Mouse (Mus musculus): ENCODE measurements around the gene Atp1a1. TPM values are rescaled to one million over a fixed set of nuclear protein-coding genes. Genes with fewer than 3 reads are reported as not detected.
A peak's percentile ranks its signal among the peaks of the same experiment; 100 is the strongest.

The Atp1a1 gene
- polyA plus RNA-seq, 1 experiment from 2014 or later = 115 TPM

- no peaks in the 10 kb centered on the region for H3K27me3 ChIP-seq (ENCODE audit: control insufficient read depth, insufficient read depth, low read length)
- DNase-seq (ENCODE audit: low spot score) (no peak), ATAC-seq (ENCODE audit: insufficient read depth, low FRiP score, low TSS enrichment) (no peak)
- no peak overlapping the region for H3K4me2 ChIP-seq (ENCODE audit: low read depth)
- no peaks in the 10 kb centered on the region for H3K9me3 ChIP-seq (ENCODE audit: control insufficient read depth, low read length)
- H3K36me3 ChIP-seq (ENCODE audit: control insufficient read depth, insufficient read depth, low read length) = no peaks in the 10 kb centered on the region
- H3K27ac ChIP-seq (ENCODE audit: low read depth, low read length) = no peak overlapping the region
- 91% methylated on average over 5 of the region's 5 CpGs for WGBS
- no peaks in the 10 kb centered on the region for H3K4me1 ChIP-seq (ENCODE audit: control insufficient read depth, insufficient read depth, low read length)
- no peak overlapping the region for H3K9ac ChIP-seq (ENCODE audit: low read length)
- no peak overlapping the region for H3K4me3 ChIP-seq (ENCODE audit: low read depth, low read length)
Measured at GRCm38 (mm10) chr3:101561948-101562347, 42.5 kb downstream of the Atp1a1 start.

DNA sequence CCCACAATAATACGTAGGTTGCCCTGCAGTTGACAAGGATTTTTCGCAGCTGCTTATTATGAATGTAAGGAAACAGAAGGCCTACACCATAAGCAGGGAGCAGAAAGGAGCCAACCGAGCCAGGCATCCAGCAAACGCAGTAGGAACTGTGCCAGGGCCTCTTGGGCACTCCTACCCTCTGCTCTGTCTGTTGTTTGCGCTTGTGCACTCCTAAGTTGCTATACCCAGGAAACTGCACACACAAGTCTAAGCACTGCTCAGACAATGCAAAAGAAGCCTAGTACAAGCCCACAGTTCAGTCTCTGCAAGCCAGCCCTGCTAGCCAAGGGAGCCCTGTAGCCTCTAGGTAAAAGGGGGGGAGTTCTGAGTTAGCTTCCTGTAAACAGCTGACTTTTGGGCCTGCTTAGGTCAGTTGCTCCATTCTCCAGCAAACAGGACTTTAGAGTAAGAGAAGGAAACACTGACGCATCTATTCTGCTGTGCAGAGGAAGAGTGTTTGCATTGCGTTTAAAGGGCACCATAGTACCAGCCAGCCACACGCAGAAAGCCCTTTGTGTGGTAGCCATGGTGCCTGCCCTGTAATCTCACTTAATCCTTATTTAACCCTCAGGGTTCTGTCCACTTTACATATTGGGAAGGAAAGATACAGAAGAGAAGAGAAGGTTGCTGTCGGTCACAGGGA is 43.5 kb downstream of the Atp1a1 start:
- Histone ChIP-seq H3K27ac (ENCODE audit: low read depth, low read length) (no peak overlapping the region), H3K4me1 (ENCODE audit: control insufficient read depth, insufficient read depth, low read length) (no peaks in the 10 kb centered on the region), H3K27me3 (ENCODE audit: control insufficient read depth, insufficient read depth, low read length) (no peaks in the 10 kb centered on the region), H3K4me3 (ENCODE audit: low read depth, low read length) (no peak overlapping the region), H3K9ac (ENCODE audit: low read length) (no peak overlapping the region), H3K4me2 (ENCODE audit: low read depth) (no peak overlapping the region), H3K9me3 (ENCODE audit: control insufficient read depth, low read length) (no peaks in the 10 kb centered on the region), H3K36me3 (ENCODE audit: control insufficient read depth, insufficient read depth, low read length) (no peaks in the 10 kb centered on the region)
- DNase-seq (ENCODE audit: low spot score) (no peak), ATAC-seq (ENCODE audit: insufficient read depth, low FRiP score, low TSS enrichment) (no peak)
- WGBS = 70% methylated on average over 9 of the region's 9 CpGs

- Histone ChIP-seq H3K9me3 (ENCODE audit: control insufficient read depth, low read length) (no peaks in the 10 kb centered on the region), H3K4me2 (ENCODE audit: low read depth) (no peak overlapping the region), H3K4me1 (ENCODE audit: control insufficient read depth, insufficient read depth, low read length) (no peaks in the 10 kb centered on the region), H3K36me3 (ENCODE audit: control insufficient read depth, insufficient read depth, low read length) (no peaks in the 10 kb centered on the region), H3K4me3 (ENCODE audit: low read depth, low read length) (no peak overlapping the region), H3K9ac (ENCODE audit: low read length) (no peak overlapping the region), H3K27me3 (ENCODE audit: control insufficient read depth, insufficient read depth, low read length) (no peaks in the 10 kb centered on the region), H3K27ac (ENCODE audit: low read depth, low read length) (no peak overlapping the region)
- DNase-seq (ENCODE audit: low spot score) (no peak), ATAC-seq (ENCODE audit: insufficient read depth, low FRiP score, low TSS enrichment) (no peak)
- WGBS = 81% methylated on average over 2 of the region's 2 CpGs
Measured at GRCm38 (mm10) chr3:101556712-101557111, 47.8 kb downstream of the Atp1a1 start.

DNA sequence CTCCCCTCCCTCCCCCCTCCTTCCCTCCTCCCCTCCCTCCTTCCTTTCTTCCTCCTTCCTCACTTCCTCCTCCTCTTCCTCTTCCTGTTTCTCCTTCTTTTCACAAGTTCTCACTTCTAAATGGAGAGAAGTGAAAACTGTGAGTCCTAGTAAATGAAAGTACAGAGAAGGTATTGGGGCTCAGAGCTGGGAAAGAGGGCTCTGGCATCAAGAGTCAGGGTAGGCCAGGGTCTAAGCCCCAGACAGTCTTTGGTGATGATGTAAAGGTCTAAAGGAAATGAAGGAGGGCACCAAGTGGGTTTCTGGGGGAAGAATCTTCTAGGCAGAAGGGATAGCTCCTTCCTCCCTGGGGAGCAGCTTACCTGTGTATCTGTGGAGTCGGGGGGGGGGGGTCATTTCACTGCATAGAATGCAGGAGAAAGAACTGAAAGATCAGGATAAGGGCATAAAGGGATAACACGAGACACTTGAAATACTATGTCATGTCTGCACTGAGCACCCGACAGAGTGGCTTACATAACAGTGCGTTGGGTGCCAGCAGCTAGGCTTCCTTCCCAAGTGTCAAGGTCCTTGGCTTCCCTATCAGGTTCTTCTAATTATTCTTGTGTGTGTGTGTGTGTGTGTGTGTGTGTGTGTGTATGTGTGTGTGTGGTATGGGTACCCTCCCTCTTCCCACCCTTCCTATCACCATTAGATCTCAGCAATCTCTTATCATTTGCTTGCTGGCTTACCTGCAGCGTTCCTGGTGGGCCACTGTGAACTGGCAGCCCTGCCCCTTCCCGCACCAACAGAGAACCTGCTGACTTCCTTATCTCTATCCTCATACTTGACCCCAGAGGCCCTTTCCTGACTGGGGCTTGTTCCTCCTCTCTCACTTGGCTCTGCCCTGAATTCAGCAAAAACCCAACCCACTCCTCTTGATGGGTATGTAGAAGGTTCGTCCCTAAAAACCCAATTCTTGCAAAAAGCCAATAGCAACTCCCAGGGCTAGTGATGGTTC is 51.6 kb downstream of the Atp1a1 start:
- 83% methylated on average over 7 of the region's 7 CpGs for WGBS
- no peak for DNase-seq (ENCODE audit: low spot score)

DNA sequence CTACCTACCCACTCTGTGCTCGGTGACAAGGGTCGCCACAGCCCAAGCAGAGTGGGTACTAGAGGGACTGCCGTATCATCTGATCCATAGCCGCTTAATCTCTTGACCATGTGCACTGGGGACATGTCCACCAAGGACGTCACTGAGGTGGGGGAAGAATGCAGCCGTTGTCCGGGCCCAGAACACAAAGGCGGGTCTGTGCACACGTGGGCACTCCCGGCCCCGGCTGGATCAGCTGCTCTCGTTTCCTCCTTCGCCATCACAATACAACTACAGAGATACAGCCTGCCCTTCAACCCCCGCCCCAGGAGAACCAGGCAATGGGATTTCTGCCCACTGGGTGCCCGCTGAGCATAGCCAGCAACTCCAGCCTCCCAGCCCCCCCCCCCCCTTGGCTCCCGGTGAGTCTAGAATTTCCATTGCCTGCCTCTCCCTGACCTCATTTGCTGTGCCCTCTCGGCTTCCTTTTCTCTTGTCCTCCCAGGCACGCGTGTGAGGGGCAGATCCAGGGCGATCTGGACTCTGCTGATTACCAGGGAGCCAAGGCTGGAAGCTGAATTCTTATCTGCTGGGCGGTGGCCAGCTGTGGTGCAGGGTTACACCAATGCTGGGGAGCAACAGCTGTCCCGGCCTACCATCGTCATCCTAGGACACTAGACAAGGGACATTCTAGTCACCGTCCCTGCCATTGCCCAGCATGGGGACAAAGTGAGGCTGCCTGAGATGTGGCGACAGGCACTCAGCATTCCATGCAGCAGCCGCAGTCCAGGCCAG is 52.8 kb downstream of the Atp1a1 start:
- DNase-seq (ENCODE audit: low spot score) (no peak), ATAC-seq (ENCODE audit: insufficient read depth, low FRiP score, low TSS enrichment) (no peak)
- Histone ChIP-seq H3K9ac (ENCODE audit: low read length) (no peak overlapping the region), H3K4me3 (ENCODE audit: low read depth, low read length) (no peak overlapping the region), H3K4me2 (ENCODE audit: low read depth) (no peak overlapping the region), H3K4me1 (ENCODE audit: control insufficient read depth, insufficient read depth, low read length) (0 out of 2 replicates have a peak, but pooled peaks cover 2% of the 10 kb centered on the region), H3K27ac (ENCODE audit: low read depth, low read length) (0 out of 2 replicates have a peak overlapping the region, but pooled peaks have one; percentile 27), H3K9me3 (ENCODE audit: control insufficient read depth, low read length) (no peaks in the 10 kb centered on the region), H3K36me3 (ENCODE audit: control insufficient read depth, insufficient read depth, low read length) (no peaks in the 10 kb centered on the region), H3K27me3 (ENCODE audit: control insufficient read depth, insufficient read depth, low read length) (no peaks in the 10 kb centered on the region)
- WGBS = 68% methylated on average over 25 of the region's 26 CpGs

More for the DNA sequence above, 51.6 kb downstream of the Atp1a1 start:
- H3K4me3 ChIP-seq (ENCODE audit: low read depth, low read length) = no peak overlapping the region
- H3K36me3 ChIP-seq (ENCODE audit: control insufficient read depth, insufficient read depth, low read length) = no peaks in the 10 kb centered on the region
- ATAC-seq (ENCODE audit: insufficient read depth, low FRiP score, low TSS enrichment) = no peak
- no peak overlapping the region for H3K27ac ChIP-seq (ENCODE audit: low read depth, low read length)
- H3K27me3 ChIP-seq (ENCODE audit: control insufficient read depth, insufficient read depth, low read length) = no peaks in the 10 kb centered on the region
- no peaks in the 10 kb centered on the region for H3K9me3 ChIP-seq (ENCODE audit: control insufficient read depth, low read length)
- no peak overlapping the region for H3K9ac ChIP-seq (ENCODE audit: low read length)
- H3K4me2 ChIP-seq (ENCODE audit: low read depth) = no peak overlapping the region
- 0 out of 2 replicates have a peak, but pooled peaks cover 2% of the 10 kb centered on the region for H3K4me1 ChIP-seq (ENCODE audit: control insufficient read depth, insufficient read depth, low read length)

DNA sequence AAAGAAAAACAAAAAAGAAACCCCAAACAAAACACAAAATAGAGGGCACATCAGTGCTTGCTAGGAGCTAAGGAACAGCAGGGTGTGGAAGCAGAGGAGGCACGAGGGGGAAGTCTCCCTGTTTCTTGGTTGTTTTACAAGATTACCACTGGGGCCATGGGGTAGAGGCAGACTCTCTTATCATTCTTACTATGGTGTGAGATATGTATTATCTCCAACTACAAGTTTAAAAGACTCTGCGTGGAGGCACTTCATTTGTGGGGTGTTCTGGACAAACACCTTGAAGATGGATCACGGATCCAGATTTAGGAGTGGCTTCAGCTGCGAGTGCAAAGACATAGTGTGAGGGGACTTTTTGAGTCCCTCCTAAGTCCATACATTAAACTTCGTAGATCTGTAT is 54.7 kb downstream of the Atp1a1 start:
- H3K4me1 ChIP-seq (ENCODE audit: control insufficient read depth, insufficient read depth, low read length) = 0 out of 2 replicates have a peak, but pooled peaks cover 2% of the 10 kb centered on the region
- no peak overlapping the region for H3K4me3 ChIP-seq (ENCODE audit: low read depth, low read length)
- H3K9me3 ChIP-seq (ENCODE audit: control insufficient read depth, low read length) = no peaks in the 10 kb centered on the region
- 82% methylated on average over 5 of the region's 5 CpGs for WGBS
- no peaks in the 10 kb centered on the region for H3K36me3 ChIP-seq (ENCODE audit: control insufficient read depth, insufficient read depth, low read length)
- no peak overlapping the region for H3K27ac ChIP-seq (ENCODE audit: low read depth, low read length)
- no peak overlapping the region for H3K9ac ChIP-seq (ENCODE audit: low read length)
- no peak for DNase-seq (ENCODE audit: low spot score)
- no peak for ATAC-seq (ENCODE audit: insufficient read depth, low FRiP score, low TSS enrichment)
- H3K27me3 ChIP-seq (ENCODE audit: control insufficient read depth, insufficient read depth, low read length) = no peaks in the 10 kb centered on the region
- no peak overlapping the region for H3K4me2 ChIP-seq (ENCODE audit: low read depth)

- Histone ChIP-seq H3K4me1 (ENCODE audit: control insufficient read depth, insufficient read depth, low read length) (no peaks in the 10 kb centered on the region), H3K27me3 (ENCODE audit: control insufficient read depth, insufficient read depth, low read length) (no peaks in the 10 kb centered on the region), H3K9me3 (ENCODE audit: control insufficient read depth, low read length) (no peaks in the 10 kb centered on the region), H3K36me3 (ENCODE audit: control insufficient read depth, insufficient read depth, low read length) (no peaks in the 10 kb centered on the region), H3K27ac (ENCODE audit: low read depth, low read length) (0 out of 2 replicates have a peak overlapping the region, but pooled peaks have one; percentile 1), H3K9ac (ENCODE audit: low read length) (no peak overlapping the region), H3K4me3 (ENCODE audit: low read depth, low read length) (no peak overlapping the region), H3K4me2 (ENCODE audit: low read depth) (no peak overlapping the region)
- DNase-seq (ENCODE audit: low spot score) (peak; percentile 44), ATAC-seq (ENCODE audit: insufficient read depth, low FRiP score, low TSS enrichment) (no peak)
- 62% methylated on average over 7 of the region's 7 CpGs for WGBS
Measured at GRCm38 (mm10) chr3:101544116-101544515, 60.4 kb downstream of the Atp1a1 start.

GRCm38 (mm10) chr3:101541571-101541970 is 62.9 kb downstream of the Atp1a1 start:
- no peaks in the 10 kb centered on the region for H3K4me1 ChIP-seq (ENCODE audit: control insufficient read depth, insufficient read depth, low read length)
- no peak overlapping the region for H3K4me2 ChIP-seq (ENCODE audit: low read depth)
- no peak overlapping the region for H3K4me3 ChIP-seq (ENCODE audit: low read depth, low read length)
- no peaks in the 10 kb centered on the region for H3K36me3 ChIP-seq (ENCODE audit: control insufficient read depth, insufficient read depth, low read length)
- 66% methylated on average over 6 of the region's 6 CpGs for WGBS
- no peak overlapping the region for H3K9ac ChIP-seq (ENCODE audit: low read length)
- no peaks in the 10 kb centered on the region for H3K9me3 ChIP-seq (ENCODE audit: control insufficient read depth, low read length)
- no peaks in the 10 kb centered on the region for H3K27me3 ChIP-seq (ENCODE audit: control insufficient read depth, insufficient read depth, low read length)
- no peak for DNase-seq (ENCODE audit: low spot score)
- H3K27ac ChIP-seq (ENCODE audit: low read depth, low read length) = no peak overlapping the region
- ATAC-seq (ENCODE audit: insufficient read depth, low FRiP score, low TSS enrichment) = no peak
